Mouse (Mus musculus): ENCODE measurements at regions not wholly inside any gene's neighbourhood (a gene's known extent, or its start where the extent isn't known, plus 50 kb on each side); places are given as distances from the start of the nearest gene placed in this dataset.
A peak's percentile ranks its signal among the peaks of the same experiment; 100 is the strongest.

DNA sequence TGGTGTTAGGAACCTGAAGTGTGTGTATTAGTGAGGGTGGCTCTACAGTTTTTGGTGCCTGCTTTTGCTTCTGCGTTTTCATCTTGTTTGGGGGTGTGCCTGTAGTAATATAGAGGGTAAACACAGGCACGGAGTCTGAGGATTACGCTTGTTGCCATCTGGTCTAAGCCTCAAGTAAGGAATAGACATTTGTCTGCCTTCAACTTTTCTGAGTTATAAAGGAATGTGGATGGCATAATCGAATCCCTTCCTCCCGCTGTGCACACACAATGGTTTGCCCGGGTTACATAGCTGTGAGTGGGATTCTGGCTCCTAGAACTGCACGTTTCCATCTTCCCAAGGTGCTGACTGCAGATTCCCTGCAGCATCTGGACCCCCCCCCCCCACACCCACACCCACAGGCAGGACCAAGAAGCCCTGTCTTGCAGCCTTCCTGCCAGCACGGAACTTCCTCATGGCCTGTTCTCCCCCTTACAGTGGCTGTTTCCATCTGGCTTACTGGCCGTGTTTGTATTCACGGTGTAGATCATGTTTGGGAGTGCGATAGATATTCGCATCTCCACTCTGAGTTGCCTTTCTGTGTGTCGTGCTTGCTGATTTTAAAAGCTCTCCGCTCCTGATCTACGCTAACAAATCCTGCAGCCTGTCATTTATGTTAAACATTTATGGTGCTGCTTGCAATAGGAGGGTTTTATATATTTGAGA is 415.4 kb downstream of the Med10 start:
- Histone ChIP-seq H3K79me3 (ENCODE audit: low read depth) (no peaks in the 10 kb centered on the region), H3K27me3 (ENCODE audit: control insufficient read depth, insufficient read depth, insufficient read length) (no peaks in the 10 kb centered on the region), H3K36me3 (ENCODE audit: control insufficient read depth, insufficient read depth) (no peaks in the 10 kb centered on the region), H3K79me2 (ENCODE audit: control insufficient read depth, insufficient read depth) (no peaks in the 10 kb centered on the region), H3K4me3 (ENCODE audit: insufficient read depth, poor library complexity, severe bottlenecking) (no peak overlapping the region), H3ac (ENCODE audit: control insufficient read depth, insufficient read length, low read depth) (no peak overlapping the region)
- TF ChIP-seq CEBPB (IDR thresholded peaks at IDR 0.05; ENCODE audit: low read depth) (no peak), MYOD1 (IDR thresholded peaks at IDR 0.05; ENCODE audit: control insufficient read depth, insufficient read length, low read depth) (no peak), MYOG (IDR thresholded peaks at IDR 0.05; ENCODE audit: control insufficient read depth, extremely low read depth, insufficient read length) (no peak), MAX (IDR thresholded peaks at IDR 0.05) (no peak), CTCF (IDR thresholded peaks at IDR 0.05; ENCODE audit: control insufficient read depth, insufficient read depth, insufficient read length) (no peak)

DNA sequence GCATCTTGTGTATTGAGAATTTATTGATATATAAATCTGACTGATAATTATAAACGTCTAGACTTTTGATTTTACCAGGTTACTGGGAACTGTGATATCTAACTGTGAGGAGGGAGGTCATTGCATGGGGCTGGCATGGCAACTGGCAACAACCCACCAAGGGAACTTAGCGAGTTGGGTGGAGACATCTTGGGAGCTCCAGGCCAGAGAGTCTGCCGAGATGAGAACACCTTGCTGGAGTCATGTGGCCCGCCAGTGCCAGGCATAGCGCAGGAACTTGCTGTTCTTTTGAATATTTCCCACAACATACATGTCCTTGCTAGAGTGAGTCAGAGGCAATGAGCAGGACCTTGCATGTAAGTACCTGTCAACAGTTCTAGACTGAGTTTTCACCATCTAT is 413.9 kb downstream of the Ice1 start:
- TF ChIP-seq MYOD1 (IDR thresholded peaks at IDR 0.05; ENCODE audit: control insufficient read depth, insufficient read length, low read depth) = no peak
- TF ChIP-seq USF1 (IDR thresholded peaks at IDR 0.05; ENCODE audit: low read depth) = no peak
- TF ChIP-seq MYOG (IDR thresholded peaks at IDR 0.05; ENCODE audit: control insufficient read depth, extremely low read depth, insufficient read length) = no peak
- TF ChIP-seq FOSL1 (IDR thresholded peaks at IDR 0.05; ENCODE audit: insufficient read depth, low read length, poor library complexity, severe bottlenecking) = no peak
- no peak for TF ChIP-seq MAX (IDR thresholded peaks at IDR 0.05)
- no peak for TF ChIP-seq CTCF (IDR thresholded peaks at IDR 0.05; ENCODE audit: control insufficient read depth, insufficient read depth, insufficient read length)
- TF ChIP-seq CEBPB (IDR thresholded peaks at IDR 0.05; ENCODE audit: low read depth) = no peak
- no peak overlapping the region for H3ac ChIP-seq (ENCODE audit: control insufficient read depth, insufficient read length, low read depth)
- H3K79me2 ChIP-seq (ENCODE audit: control insufficient read depth, insufficient read depth) = no peaks in the 10 kb centered on the region
- no peaks in the 10 kb centered on the region for H3K79me3 ChIP-seq (ENCODE audit: low read depth)
- H3K36me3 ChIP-seq (ENCODE audit: control insufficient read depth, insufficient read depth) = no peaks in the 10 kb centered on the region
- no peaks in the 10 kb centered on the region for H3K27me3 ChIP-seq (ENCODE audit: control insufficient read depth, insufficient read depth, insufficient read length)
- H3K4me3 ChIP-seq (ENCODE audit: insufficient read depth, poor library complexity, severe bottlenecking) = no peak overlapping the region

DNA sequence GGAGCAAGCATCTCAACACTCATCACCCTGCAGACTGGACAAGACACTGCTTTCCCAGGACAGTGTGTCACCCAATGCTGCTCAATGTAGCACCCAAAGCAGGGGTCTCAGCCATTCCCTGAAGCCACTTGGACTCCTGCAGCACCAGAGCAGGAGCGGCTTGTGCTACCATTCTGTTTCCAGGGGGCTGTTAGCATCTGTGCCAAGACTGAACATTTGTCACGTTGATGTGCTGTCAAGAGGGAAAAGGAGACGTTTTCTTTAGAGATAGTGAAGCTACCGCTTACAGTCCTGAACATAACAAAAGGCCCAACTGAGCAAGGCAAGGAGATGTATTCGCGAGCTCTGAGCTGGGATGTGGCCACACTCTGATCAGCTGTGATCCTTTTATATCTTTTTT is 410.3 kb downstream of the Ice1 start:
- no peak overlapping the region for H3K4me3 ChIP-seq (ENCODE audit: insufficient read depth, poor library complexity, severe bottlenecking)

DNA sequence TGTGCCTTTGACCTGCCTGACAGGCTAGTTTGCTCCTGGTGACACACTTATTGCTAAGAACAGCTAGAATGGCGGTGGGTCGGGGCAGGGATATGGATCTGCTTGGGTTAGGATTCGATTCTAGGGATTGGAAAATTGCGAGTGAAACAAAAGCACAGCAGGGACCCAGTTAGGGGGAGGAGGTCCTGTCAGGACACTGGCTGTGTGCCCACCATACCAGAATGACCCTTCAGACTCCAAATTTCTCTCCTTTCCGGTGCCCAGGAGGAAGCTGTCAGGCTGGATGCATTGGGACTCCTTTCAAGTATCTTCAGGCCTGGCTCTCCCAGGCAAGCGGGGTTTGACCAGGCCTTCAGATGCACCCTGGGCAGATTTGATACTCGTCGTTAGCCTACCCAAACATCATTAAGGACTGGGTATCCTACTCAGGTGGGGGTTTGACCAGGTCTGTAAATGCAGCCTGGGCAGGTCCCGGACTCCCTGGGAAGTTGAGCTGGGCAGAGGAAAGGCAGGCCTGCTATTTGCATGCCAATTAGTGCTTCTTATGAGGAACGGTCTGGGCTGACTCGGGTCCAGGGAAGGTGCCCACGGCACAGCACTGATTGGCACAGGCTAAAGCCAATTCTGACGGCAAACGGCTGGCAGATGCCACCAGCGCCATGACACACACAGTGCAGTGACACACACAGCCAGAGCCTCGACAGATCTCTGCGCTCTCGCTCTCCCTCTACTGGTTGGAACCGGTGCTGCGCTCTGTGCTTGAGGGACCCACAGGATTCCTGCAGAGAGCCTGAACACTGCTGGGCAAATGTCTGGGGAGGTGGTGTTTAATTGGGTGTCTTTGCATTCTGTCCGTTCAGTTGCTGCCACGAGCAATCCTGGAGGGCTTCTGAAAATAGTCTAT is 403.3 kb downstream of the Ice1 start:
- Histone ChIP-seq H3K27me3 (ENCODE audit: control insufficient read depth, insufficient read depth, insufficient read length) (no peaks in the 10 kb centered on the region), H3ac (ENCODE audit: control insufficient read depth, insufficient read length, low read depth) (no peak overlapping the region), H3K79me3 (ENCODE audit: low read depth) (no peaks in the 10 kb centered on the region), H3K79me2 (ENCODE audit: control insufficient read depth, insufficient read depth) (no peaks in the 10 kb centered on the region), H3K36me3 (ENCODE audit: control insufficient read depth, insufficient read depth) (no peaks in the 10 kb centered on the region), H3K4me3 (ENCODE audit: insufficient read depth, poor library complexity, severe bottlenecking) (no peak overlapping the region)
- TF ChIP-seq CEBPB (IDR thresholded peaks at IDR 0.05; ENCODE audit: low read depth) (no peak), CTCF (IDR thresholded peaks at IDR 0.05; ENCODE audit: control insufficient read depth, insufficient read depth, insufficient read length) (peak; percentile 58)

More for the DNA sequence above, 410.3 kb downstream of the Ice1 start:
- Histone ChIP-seq H3K36me3 (ENCODE audit: control insufficient read depth, insufficient read depth) (no peaks in the 10 kb centered on the region), H3ac (ENCODE audit: control insufficient read depth, insufficient read length, low read depth) (no peak overlapping the region), H3K27me3 (ENCODE audit: control insufficient read depth, insufficient read depth, insufficient read length) (no peaks in the 10 kb centered on the region), H3K79me3 (ENCODE audit: low read depth) (no peaks in the 10 kb centered on the region), H3K79me2 (ENCODE audit: control insufficient read depth, insufficient read depth) (no peaks in the 10 kb centered on the region)
- TF ChIP-seq MAX (IDR thresholded peaks at IDR 0.05) (no peak), FOSL1 (IDR thresholded peaks at IDR 0.05; ENCODE audit: insufficient read depth, low read length, poor library complexity, severe bottlenecking) (no peak), CEBPB (IDR thresholded peaks at IDR 0.05; ENCODE audit: low read depth) (no peak), MYOD1 (IDR thresholded peaks at IDR 0.05; ENCODE audit: control insufficient read depth, insufficient read length, low read depth) (no peak), USF1 (IDR thresholded peaks at IDR 0.05; ENCODE audit: low read depth) (no peak), MYOG (IDR thresholded peaks at IDR 0.05; ENCODE audit: control insufficient read depth, extremely low read depth, insufficient read length) (no peak), CTCF (IDR thresholded peaks at IDR 0.05; ENCODE audit: control insufficient read depth, insufficient read depth, insufficient read length) (no peak)

DNA sequence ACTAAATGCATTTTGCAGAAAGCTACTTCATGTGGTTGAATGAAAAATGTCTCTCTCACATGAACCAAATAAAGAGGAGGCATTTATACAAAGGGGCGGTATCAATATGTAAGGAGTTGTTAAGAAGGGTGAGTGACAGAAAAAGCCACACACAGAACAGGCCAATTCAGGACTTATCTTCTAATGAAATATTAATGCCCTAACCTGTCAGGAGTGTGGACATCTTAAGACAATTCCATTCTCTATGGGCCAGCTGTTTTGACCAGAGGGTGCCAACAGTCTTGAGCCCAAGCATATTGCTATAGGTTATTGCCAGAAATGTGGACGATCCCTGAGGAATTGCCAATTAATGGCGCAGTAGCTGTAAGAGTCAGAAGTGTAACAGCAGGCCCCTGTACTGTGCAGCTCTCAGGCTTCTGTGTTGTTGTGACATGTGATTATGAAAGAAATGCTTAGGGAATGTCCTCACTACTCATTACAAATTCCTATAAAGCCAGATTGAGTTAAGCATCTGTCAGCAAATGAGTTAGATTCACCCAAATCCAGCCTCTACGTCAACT is 393.8 kb downstream of the Ice1 start:
- no peaks in the 10 kb centered on the region for H3K79me2 ChIP-seq (ENCODE audit: control insufficient read depth, insufficient read depth)
- no peak overlapping the region for H3K4me3 ChIP-seq (ENCODE audit: insufficient read depth, poor library complexity, severe bottlenecking)
- no peaks in the 10 kb centered on the region for H3K27me3 ChIP-seq (ENCODE audit: control insufficient read depth, insufficient read depth, insufficient read length)
- TF ChIP-seq CEBPB (IDR thresholded peaks at IDR 0.05; ENCODE audit: low read depth) (no peak), MYOG (IDR thresholded peaks at IDR 0.05; ENCODE audit: control insufficient read depth, extremely low read depth, insufficient read length) (no peak), CTCF (IDR thresholded peaks at IDR 0.05; ENCODE audit: control insufficient read depth, insufficient read depth, insufficient read length) (no peak), USF1 (IDR thresholded peaks at IDR 0.05; ENCODE audit: low read depth) (no peak), FOSL1 (IDR thresholded peaks at IDR 0.05; ENCODE audit: insufficient read depth, low read length, poor library complexity, severe bottlenecking) (no peak), MAX (IDR thresholded peaks at IDR 0.05) (no peak), MYOD1 (IDR thresholded peaks at IDR 0.05; ENCODE audit: control insufficient read depth, insufficient read length, low read depth) (no peak)
- no peak overlapping the region for H3ac ChIP-seq (ENCODE audit: control insufficient read depth, insufficient read length, low read depth)
- H3K79me3 ChIP-seq (ENCODE audit: low read depth) = no peaks in the 10 kb centered on the region
- no peaks in the 10 kb centered on the region for H3K36me3 ChIP-seq (ENCODE audit: control insufficient read depth, insufficient read depth)
